Mouse (Mus musculus): Measurements from ENCODE around the gene Gm20517.

The Gm20517 gene

GRCm38 (mm10) chr17:47610849-47611660 lies at the start of gene Gm20517, which contains the start of the genes Bysl and Med20:
Gene Gm20517, plus strand, starts transcription at chr17:47611589.
Gene Bysl, minus strand, starts transcription at chr17:47611492.
Gene Med20, plus strand, starts transcription at chr17:47611582.
- peak; percentile 95 for DNase-seq (ENCODE audit: low spot score)

GRCm38 (mm10) chr17:47562875-47563274 lies 48.5 kb upstream of the Gm20517 start:
- no peak for DNase-seq (ENCODE audit: low spot score)

- no peak for DNase-seq (ENCODE audit: low spot score)
Measured at GRCm38 (mm10) chr17:47564612-47565011, 46.8 kb upstream of the Gm20517 start.

GRCm38 (mm10) chr17:47566133-47566532 lies 45.3 kb upstream of the Gm20517 start:
- DNase-seq (ENCODE audit: low spot score): no peak

GRCm38 (mm10) chr17:47567271-47567670 lies 44.1 kb upstream of the Gm20517 start:
- DNase-seq (ENCODE audit: low spot score): no peak

- DNase-seq (ENCODE audit: low spot score): no peak
Measured at GRCm38 (mm10) chr17:47568389-47568788, 43.0 kb upstream of the Gm20517 start.

GRCm38 (mm10) chr17:47568951-47569527 lies 42.4 kb upstream of the Gm20517 start:
- DNase-seq (ENCODE audit: low spot score): no peak

- no peak for DNase-seq (ENCODE audit: low spot score)
Measured at GRCm38 (mm10) chr17:47571621-47572020, 39.8 kb upstream of the Gm20517 start.

- DNase-seq (ENCODE audit: low spot score): no peak
Measured at GRCm38 (mm10) chr17:47572436-47572835, 39.0 kb upstream of the Gm20517 start.

GRCm38 (mm10) chr17:47574028-47574427 lies 37.4 kb upstream of the Gm20517 start:
- no peak for DNase-seq (ENCODE audit: low spot score)

GRCm38 (mm10) chr17:47574830-47575229 lies 36.6 kb upstream of the Gm20517 start:
- DNase-seq (ENCODE audit: low spot score): no peak

- no peak for DNase-seq (ENCODE audit: low spot score)
Measured at GRCm38 (mm10) chr17:47578655-47579054, 32.7 kb upstream of the Gm20517 start.

- DNase-seq (ENCODE audit: low spot score): no peak
Measured at GRCm38 (mm10) chr17:47580962-47581361, 30.4 kb upstream of the Gm20517 start.

- DNase-seq (ENCODE audit: low spot score): no peak
Measured at GRCm38 (mm10) chr17:47588517-47588916, 22.9 kb upstream of the Gm20517 start.

- DNase-seq (ENCODE audit: low spot score): no peak
Measured at GRCm38 (mm10) chr17:47591073-47591472, 20.3 kb upstream of the Gm20517 start.

- DNase-seq (ENCODE audit: low spot score): peak; percentile 93
Measured at GRCm38 (mm10) chr17:47593215-47593853, 18.1 kb upstream of the Gm20517 start.

GRCm38 (mm10) chr17:47593854-47594182 lies 17.6 kb upstream of the Gm20517 start:
- no peak for DNase-seq (ENCODE audit: low spot score)

- DNase-seq (ENCODE audit: low spot score): peak; percentile 46
Measured at GRCm38 (mm10) chr17:47594183-47594968, 17.0 kb upstream of the Gm20517 start.

- DNase-seq (ENCODE audit: low spot score): no peak
Measured at GRCm38 (mm10) chr17:47594969-47595247, 16.5 kb upstream of the Gm20517 start.

GRCm38 (mm10) chr17:47595248-47596161 lies 15.9 kb upstream of the Gm20517 start:
- peak; percentile 42 for DNase-seq (ENCODE audit: low spot score)

- no peak for DNase-seq (ENCODE audit: low spot score)
Measured at GRCm38 (mm10) chr17:47596162-47596838, 15.1 kb upstream of the Gm20517 start.

Data from ovary, postnatal 36 days (tissue).